Mouse (Mus musculus) limb, embryonic 11.5 days (tissue): Measurements from ENCODE around the gene Vpreb3. TPM values are rescaled to one million over a fixed set of nuclear protein-coding genes. Genes with fewer than 3 reads are reported as not detected.
A peak's percentile ranks its signal among the peaks of the same experiment; 100 is the strongest.

Experiments
- ATAC-seq: fragments of 200-750 bp; cut with Nextera tagmentation; 2 replicates; pipeline ENCODE4 v1.8.0; 2017; ENCODE audit warnings: low read depth; ENCODE audit not compliant: insufficient number of reproducible peaks, low FRiP score, low TSS enrichment
- DNase-seq: peaks from one replicate; pipeline ENCODE4 v3.0.0-alpha.2; 2015; ENCODE audit warnings: low spot score
- H3K27ac ChIP-seq: fragments of 300-500 bp; sonication (generic); replicated peaks from 2 replicates; pipeline ENCODE4 v1.5.1; 2014; ENCODE audit warnings: low read depth, mild to moderate bottlenecking, low read length
- H3K27me3 ChIP-seq: fragments of 300-500 bp; sonication (generic); 2 replicates; pipeline ENCODE4 v1.6.1; 2014; ENCODE audit warnings: mild to moderate bottlenecking, low read length, mixed read lengths; ENCODE audit not compliant: control insufficient read depth, insufficient read depth
- H3K36me3 ChIP-seq: fragments of 300-500 bp; sonication (generic); 2 replicates; pipeline ENCODE4 v1.6.1; 2014; ENCODE audit warnings: mild to moderate bottlenecking, low read length, moderate library complexity, mixed read lengths; ENCODE audit not compliant: control insufficient read depth, insufficient read depth
- H3K4me1 ChIP-seq: fragments of 300-500 bp; sonication (generic); 2 replicates; pipeline ENCODE4 v1.6.1; 2014; ENCODE audit warnings: low read length, mixed read lengths; ENCODE audit not compliant: control insufficient read depth, insufficient read depth
- H3K4me2 ChIP-seq: fragments of 300-500 bp; sonication (generic); 2 replicates; pipeline ENCODE4 v1.6.1; 2014; ENCODE audit warnings: low read depth, mild to moderate bottlenecking, moderate library complexity; ENCODE audit not compliant: severe bottlenecking
- H3K4me3 ChIP-seq: fragments of 300-500 bp; sonication (generic); 2 replicates; pipeline ENCODE4 v1.5.1; 2014; ENCODE audit warnings: low read depth, low read length
- H3K9ac ChIP-seq: fragments of 300-500 bp; sonication (generic); 2 replicates; pipeline ENCODE4 v1.6.1; 2014; ENCODE audit warnings: mild to moderate bottlenecking, low read length
- H3K9me3 ChIP-seq: fragments of 300-500 bp; sonication (generic); 2 replicates; pipeline ENCODE4 v1.6.1; 2016; ENCODE audit warnings: low read length; ENCODE audit not compliant: control insufficient read depth
- WGBS: fragments of 180-500 bp; shearing (Covaris S2); extraction: QIAGEN DNeasy Blood & Tissue Kit; methylation state at CpG from one replicate; pipeline ENCODE4 v1.1.7; 2014; 5-methylcytosine and 5-hydroxymethylcytosine counted together
- polyA plus RNA-seq: library from polyadenylated mRNA; unstranded; fragments of >200 nt; fragmentation: Nextera tagmentation; extraction: Ambion mirVana; gene quantifications from 2 replicates; pipeline ENCODE4 v1.2.1, GENCODE M21; 2014

Vpreb3 gene
- polyA plus RNA-seq = 0.33 and 0.60 TPM in 2 replicates

DNA sequence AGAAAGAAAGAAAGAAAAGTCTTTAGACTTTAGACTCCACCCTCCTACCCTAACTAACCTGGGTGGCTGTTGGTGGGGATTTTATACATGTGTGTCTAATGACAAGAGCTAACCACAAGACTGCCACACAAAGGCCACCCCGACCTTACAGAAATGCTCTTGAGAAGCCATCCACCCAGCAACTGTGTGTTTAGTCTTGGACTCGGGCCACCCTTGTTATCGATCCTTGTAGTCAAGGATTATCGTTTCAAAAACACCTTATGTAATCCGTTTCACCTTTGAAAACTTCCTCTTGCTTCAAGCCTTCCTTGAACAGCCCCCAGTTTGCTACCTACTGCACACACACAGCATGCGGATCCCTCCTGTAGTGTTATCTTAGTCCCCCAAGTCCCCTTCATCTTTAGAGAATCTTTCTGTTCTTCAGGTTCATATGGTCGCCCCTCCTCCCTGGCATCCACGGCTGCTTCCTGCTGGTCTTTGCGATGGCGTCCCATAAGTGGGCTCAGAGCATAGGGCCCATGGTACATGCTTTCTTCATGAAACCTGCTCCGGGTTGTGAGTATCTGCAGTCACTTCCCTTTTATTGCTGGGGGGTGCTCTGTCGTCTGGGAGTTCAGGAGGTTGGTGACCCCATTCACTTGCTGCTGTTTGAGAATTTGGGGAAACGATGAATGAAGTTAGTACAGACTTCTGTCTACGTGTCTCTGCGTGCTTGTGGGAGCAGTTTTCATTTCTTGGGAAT is at the start of gene Vpreb3:
Gene Vpreb3, plus strand, starts transcription at position 322 of the 742 bp plus-strand sequence.
- 83% methylated on average over 15 of the region's 15 CpGs for WGBS
- DNase-seq (no peak), ATAC-seq (no peak)
- Histone ChIP-seq H3K9me3 (no peaks in the 10 kb centered on the region), H3K4me1 (no peaks in the 10 kb centered on the region), H3K9ac (no peak within 1 kb of the TSS), H3K27me3 (peaks cover 6% of the 10 kb centered on the region; the same call in 1 of the 2 replicates), H3K36me3 (no peaks in the 10 kb centered on the region), H3K4me2 (no peak within 1 kb of the TSS), H3K27ac (no peak within 1 kb of the TSS), H3K4me3 (no peak within 1 kb of the TSS)

DNA sequence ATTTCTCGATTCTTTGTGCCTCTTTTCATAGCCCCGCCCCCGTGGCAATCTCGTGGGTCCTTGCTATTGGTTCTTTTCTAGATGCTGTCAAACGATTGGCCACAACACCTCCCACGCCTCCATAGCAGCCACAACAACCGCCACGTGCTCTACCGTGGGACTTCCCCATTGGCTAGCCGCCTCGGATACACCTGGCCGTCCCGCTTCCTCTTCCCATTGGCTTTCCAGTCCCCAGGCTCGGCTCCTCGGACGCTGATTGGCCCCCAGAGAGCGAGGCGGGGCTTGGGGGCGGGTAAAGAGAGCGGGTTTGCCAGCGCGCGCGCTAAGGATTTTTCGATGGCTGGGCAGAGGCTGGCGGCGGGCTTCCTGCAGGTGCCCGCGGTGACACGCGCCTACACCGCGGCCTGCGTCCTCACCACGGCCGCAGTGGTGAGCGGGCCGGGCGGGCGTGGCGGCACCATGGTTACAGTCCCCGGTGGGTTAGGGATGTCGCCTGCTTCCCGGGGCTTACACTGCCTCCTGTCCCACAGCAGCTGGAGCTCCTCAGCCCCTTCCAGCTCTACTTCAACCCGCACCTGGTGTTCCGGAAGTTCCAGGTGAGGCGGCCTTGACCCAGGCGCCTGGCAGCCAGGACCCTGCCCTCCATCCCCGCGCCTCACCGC is 49.6 kb upstream of the Vpreb3 start, which contains the start of gene Derl3:
Gene Derl3, plus strand, starts transcription at position 325 of the 662 bp plus-strand sequence.
- H3K9me3 ChIP-seq = no peaks in the 10 kb centered on the region
- peak within 1 kb of the TSS; percentile 35 for H3K4me3 ChIP-seq
- peak within 1 kb of the TSS; percentile 65 for H3K9ac ChIP-seq
- H3K36me3 ChIP-seq = peaks cover 17% of the 10 kb centered on the region
- 2% methylated on average over 47 of the region's 51 CpGs for WGBS
- peak; percentile 99 for ATAC-seq
- H3K4me2 ChIP-seq = peak within 1 kb of the TSS; percentile 87
- H3K4me1 ChIP-seq = peaks cover 15% of the 10 kb centered on the region
- no peaks in the 10 kb centered on the region for H3K27me3 ChIP-seq
- peak; percentile 96 for DNase-seq
- peak within 1 kb of the TSS; percentile 55; the same call in 1 of the 2 replicates for H3K27ac ChIP-seq

DNA sequence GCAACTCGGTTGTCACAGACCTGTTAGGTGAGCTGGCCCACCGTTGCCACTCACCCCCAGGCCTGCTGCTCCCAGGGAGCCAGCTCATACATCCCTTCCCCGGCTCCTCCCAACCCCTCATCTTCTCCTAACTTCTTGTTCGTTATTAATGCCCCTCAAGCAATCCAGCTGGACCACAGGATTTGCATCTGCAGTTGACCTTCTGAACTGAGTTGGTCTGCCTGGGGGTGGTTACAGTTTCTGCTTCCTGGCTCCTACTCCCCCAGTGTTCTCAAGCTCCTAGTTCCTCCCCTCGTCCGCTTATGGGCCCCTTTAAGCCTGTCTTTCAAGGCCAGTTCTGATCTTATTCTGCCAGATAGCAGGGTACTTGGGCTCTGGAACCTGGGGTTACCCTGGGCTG is 48.3 kb upstream of the Vpreb3 start:
- Histone ChIP-seq H3K36me3 (peaks cover 18% of the 10 kb centered on the region), H3K9ac (no peak overlapping the region), H3K27ac (no peak overlapping the region), H3K9me3 (no peaks in the 10 kb centered on the region), H3K4me1 (peaks cover 7% of the 10 kb centered on the region; the same call in 1 of the 2 replicates), H3K27me3 (no peaks in the 10 kb centered on the region), H3K4me3 (no peak overlapping the region), H3K4me2 (no peak overlapping the region)
- WGBS = 69% methylated on average over 6 of the region's 6 CpGs
- DNase-seq (no peak), ATAC-seq (no peak)

DNA sequence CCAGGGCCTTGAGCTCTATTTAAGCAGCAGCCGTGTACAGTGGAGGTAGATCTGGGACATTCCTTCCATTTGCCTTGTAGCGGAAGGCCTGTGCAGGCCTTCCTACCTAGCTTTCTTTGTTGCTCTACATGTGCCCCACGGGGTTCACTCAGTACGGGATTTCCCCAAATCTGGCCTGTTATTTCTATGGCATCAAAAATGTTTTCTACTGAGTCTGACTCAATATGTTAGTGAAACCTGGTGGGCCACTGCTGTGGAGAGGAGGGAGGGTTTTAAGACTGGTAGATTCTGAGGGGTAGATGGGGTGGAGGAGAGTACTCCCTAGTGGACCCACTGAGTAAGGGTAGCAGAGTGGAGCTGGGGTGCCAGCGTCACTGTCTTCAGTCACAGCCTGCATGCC is 47.1 kb upstream of the Vpreb3 start:
- DNase-seq = no peak
- no peak for ATAC-seq
- H3K9me3 ChIP-seq = no peaks in the 10 kb centered on the region
- peaks cover 21% of the 10 kb centered on the region for H3K36me3 ChIP-seq
- no peak overlapping the region for H3K9ac ChIP-seq
- no peak overlapping the region for H3K27ac ChIP-seq
- peaks cover 5% of the 10 kb centered on the region; the same call in 1 of the 2 replicates for H3K4me1 ChIP-seq
- no peak overlapping the region for H3K4me3 ChIP-seq
- no peaks in the 10 kb centered on the region for H3K27me3 ChIP-seq
- 90% methylated on average over 5 of the region's 5 CpGs for WGBS
- H3K4me2 ChIP-seq = no peak overlapping the region

DNA sequence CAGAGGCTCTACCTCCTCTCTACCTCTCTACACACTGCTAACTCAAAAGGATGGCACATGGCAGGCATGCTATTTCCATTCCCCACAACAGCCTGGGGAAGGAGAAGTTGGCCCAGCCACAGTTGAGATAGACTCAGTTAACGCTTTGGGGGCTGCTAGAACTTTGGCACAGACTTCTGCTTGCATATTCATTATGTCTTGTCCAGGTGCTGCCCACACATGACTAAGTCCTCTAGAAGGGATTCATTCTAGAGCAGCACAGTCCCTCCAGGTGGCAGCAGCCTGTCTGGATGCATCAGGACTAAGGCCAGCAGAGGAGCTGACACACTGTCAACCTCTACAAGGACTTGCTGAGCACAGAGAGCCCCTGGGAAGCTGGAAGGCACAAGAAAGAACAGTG is 46.6 kb upstream of the Vpreb3 start:
- no peak for DNase-seq
- no peaks in the 10 kb centered on the region for H3K9me3 ChIP-seq
- 95% methylated on average over 1 of the region's 1 CpGs for WGBS
- no peak overlapping the region for H3K9ac ChIP-seq
- no peak overlapping the region for H3K4me3 ChIP-seq
- no peak for ATAC-seq
- H3K36me3 ChIP-seq = peaks cover 21% of the 10 kb centered on the region
- no peak overlapping the region for H3K4me2 ChIP-seq
- peaks cover 5% of the 10 kb centered on the region; the same call in 1 of the 2 replicates for H3K4me1 ChIP-seq
- no peak overlapping the region for H3K27ac ChIP-seq
- H3K27me3 ChIP-seq = no peaks in the 10 kb centered on the region

DNA sequence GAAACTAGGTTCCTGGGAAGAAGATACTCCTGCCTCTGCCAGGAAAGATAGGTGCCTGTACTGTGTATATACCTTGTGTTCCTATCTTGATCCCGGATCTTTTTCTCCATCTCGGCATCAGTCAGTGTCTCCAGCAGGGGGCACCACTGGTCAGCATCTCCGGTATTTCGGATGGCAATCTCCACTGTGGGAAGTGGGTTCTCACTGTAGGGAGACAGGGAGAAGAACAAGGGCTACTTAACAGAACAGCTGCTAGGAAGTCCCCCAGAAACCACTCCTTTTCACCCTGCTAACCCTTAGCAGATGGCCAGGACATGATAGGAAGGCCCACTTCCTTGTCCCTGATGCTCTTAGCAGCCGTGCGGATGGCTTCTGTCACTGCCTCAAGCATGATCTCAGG is 45.5 kb upstream of the Vpreb3 start:
- no peaks in the 10 kb centered on the region for H3K27me3 ChIP-seq
- no peak overlapping the region for H3K9ac ChIP-seq
- peak; percentile 87 for DNase-seq
- ATAC-seq = no peak
- H3K4me2 ChIP-seq = no peak overlapping the region
- WGBS = 41% methylated on average over 6 of the region's 6 CpGs
- no peak overlapping the region for H3K4me3 ChIP-seq
- no peaks in the 10 kb centered on the region for H3K9me3 ChIP-seq
- H3K27ac ChIP-seq = no peak overlapping the region
- peaks cover 27% of the 10 kb centered on the region for H3K36me3 ChIP-seq
- peaks cover 5% of the 10 kb centered on the region; the same call in 1 of the 2 replicates for H3K4me1 ChIP-seq

DNA sequence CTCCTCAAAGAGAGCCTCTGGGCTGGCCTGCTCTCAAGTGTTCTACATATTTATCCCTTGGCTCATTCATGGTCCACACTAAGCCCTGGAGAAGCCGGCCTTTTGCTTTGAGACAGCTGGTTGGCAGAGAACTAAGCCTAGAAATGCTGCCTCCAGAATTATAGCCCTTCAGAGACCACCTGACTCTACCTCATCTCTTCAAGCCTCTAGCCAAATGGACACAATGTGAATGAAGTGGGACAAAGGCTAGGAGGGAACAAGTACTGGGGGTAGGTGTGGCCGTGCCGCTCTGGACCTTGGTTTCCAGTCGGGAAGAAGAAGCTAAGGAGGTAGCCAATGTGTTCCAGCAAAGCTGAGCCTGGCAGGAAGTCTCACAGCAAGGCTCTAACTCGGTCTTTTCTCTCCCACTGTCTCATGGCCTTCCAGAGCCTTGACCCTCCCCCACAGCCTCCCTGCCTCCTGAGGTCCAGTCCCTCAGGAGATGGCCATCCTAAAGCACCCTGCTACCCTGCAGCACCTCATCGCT is 44.8 kb upstream of the Vpreb3 start:
- WGBS = 78% methylated on average over 6 of the region's 6 CpGs
- Histone ChIP-seq H3K36me3 (peaks cover 32% of the 10 kb centered on the region), H3K9ac (no peak overlapping the region)

DNA sequence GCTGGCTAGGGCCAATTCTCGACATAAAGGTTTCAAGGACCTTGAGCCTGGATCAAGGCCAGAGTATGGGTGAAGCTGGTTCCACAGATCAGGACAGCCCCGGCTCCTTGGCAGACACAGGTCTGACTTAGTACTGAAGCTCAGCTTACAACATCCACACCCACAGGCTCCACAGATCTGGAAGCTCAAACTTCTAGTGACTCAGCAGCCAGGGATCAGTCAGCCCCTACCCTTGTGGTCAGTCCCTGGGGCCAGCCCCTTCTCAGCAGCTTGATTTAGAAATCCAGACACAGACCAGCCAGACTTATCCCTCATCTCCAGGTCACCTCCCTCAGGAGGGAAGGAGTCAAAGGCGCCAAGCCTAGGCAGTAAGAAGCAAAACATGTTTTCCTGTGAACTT is 44.0 kb upstream of the Vpreb3 start:
- no peaks in the 10 kb centered on the region for H3K4me1 ChIP-seq
- no peak for ATAC-seq
- 82% methylated on average over 3 of the region's 3 CpGs for WGBS

More for the DNA sequence above, 44.8 kb upstream of the Vpreb3 start:
- no peak for DNase-seq
- ATAC-seq = no peak
- Histone ChIP-seq H3K4me3 (no peak overlapping the region), H3K27ac (no peak overlapping the region), H3K9me3 (no peaks in the 10 kb centered on the region), H3K27me3 (no peaks in the 10 kb centered on the region), H3K4me1 (peaks cover 5% of the 10 kb centered on the region; the same call in 1 of the 2 replicates), H3K4me2 (no peak overlapping the region)

More for the DNA sequence above, 44.0 kb upstream of the Vpreb3 start:
- no peak for DNase-seq
- Histone ChIP-seq H3K4me3 (no peak overlapping the region), H3K9me3 (no peaks in the 10 kb centered on the region), H3K36me3 (peaks cover 37% of the 10 kb centered on the region), H3K9ac (no peak overlapping the region), H3K27ac (no peak overlapping the region), H3K27me3 (no peaks in the 10 kb centered on the region), H3K4me2 (no peak overlapping the region)
